Mouse (Mus musculus): ENCODE measurements at regions not wholly inside any gene's neighbourhood (a gene's known extent, or its start where the extent isn't known, plus 50 kb on each side); places are given as distances from the start of the nearest gene placed in this dataset.

DNA sequence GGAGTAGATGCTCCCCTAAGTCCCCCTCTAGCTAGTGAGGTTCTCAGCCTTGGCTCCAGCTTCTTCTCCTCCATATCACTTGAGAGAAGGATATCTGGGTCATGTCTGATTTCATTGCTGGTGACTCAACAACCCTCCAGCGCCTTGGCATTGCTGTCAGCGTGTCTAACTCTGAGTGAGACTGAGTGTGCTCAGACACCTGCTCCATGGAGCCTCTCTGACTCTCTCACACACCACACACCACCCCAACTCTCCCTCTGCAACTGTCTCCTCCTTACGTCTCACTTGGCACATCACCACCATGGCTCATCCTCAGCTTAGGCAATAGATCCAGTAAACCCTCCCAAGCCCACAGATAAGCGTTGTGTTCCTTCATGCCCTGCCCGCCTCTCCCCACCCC is 260.0 kb downstream of the Rps15a start:
- H3K4me1 ChIP-seq (ENCODE audit: control insufficient read depth, insufficient read depth, low read length), result no peaks in the 10 kb centered on the region
- H3K4me3 ChIP-seq (replicated peaks; ENCODE audit: control insufficient read depth, low read depth, low read length), result no peak overlapping the region
- WGBS, result 83% methylated on average over 5 of the region's 5 CpGs
- TF ChIP-seq POLR2A (IDR thresholded peaks at IDR 0.05; ENCODE audit: borderline replicate concordance, control insufficient read depth, low read depth, low read length) (no peak), CTCF (IDR thresholded peaks at IDR 0.05; ENCODE audit: control insufficient read depth, insufficient read depth, low read length) (no peak)
- H3K27ac ChIP-seq (ENCODE audit: control insufficient read depth, insufficient read depth, low read depth, low read length, poor library complexity), result no peak overlapping the region

DNA sequence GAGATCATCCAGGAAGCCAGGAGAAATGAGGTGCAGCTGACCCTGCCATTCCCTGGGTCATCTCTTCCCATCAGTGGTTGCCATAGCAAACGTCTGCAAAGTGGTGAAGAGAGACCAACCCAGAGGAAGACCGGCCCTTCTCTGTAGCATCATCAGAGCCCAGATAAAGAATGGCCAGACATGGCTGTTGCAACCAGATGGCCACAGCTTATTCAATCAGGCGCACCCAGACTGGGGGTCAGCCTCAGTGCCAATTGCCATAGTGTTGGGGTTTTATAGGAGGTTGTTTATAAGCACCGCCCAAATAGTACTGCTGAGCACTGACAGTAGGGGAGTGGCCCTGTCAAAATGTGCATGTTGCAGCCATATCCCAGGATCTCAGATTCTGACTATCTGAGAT is 262.3 kb downstream of the Rps15a start:
- no peaks in the 10 kb centered on the region for H3K4me1 ChIP-seq (ENCODE audit: control insufficient read depth, insufficient read depth, low read length)
- H3K27ac ChIP-seq (ENCODE audit: control insufficient read depth, insufficient read depth, low read depth, low read length, poor library complexity), result no peak overlapping the region
- WGBS, result 75% methylated on average over 4 of the region's 4 CpGs
- no peak for TF ChIP-seq CTCF (IDR thresholded peaks at IDR 0.05; ENCODE audit: control insufficient read depth, insufficient read depth, low read length)
- no peak for TF ChIP-seq POLR2A (IDR thresholded peaks at IDR 0.05; ENCODE audit: borderline replicate concordance, control insufficient read depth, low read depth, low read length)
- H3K4me3 ChIP-seq (replicated peaks; ENCODE audit: control insufficient read depth, low read depth, low read length), result no peak overlapping the region

DNA sequence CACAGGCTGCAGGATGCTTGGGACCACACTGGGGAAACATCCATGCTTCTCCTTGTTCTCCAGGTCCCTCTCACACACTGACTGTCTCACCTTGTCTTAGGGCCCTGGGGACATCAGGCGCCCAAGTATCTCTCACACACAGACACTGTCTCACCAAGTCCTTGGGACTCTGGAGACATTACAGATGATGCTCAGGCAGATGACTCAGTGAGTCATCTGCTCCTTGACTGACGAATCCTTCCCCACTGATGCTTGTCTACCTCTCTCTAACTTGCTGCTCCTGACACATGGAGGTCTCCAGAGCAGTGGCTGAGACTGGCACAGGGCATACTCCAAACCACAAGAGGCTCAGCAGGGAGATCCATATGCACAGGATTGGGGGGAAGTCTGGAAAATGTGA is 263.1 kb downstream of the Rps15a start:
- 65% methylated on average over 2 of the region's 2 CpGs for WGBS
- TF ChIP-seq POLR2A (IDR thresholded peaks at IDR 0.05; ENCODE audit: borderline replicate concordance, control insufficient read depth, low read depth, low read length) (no peak), CTCF (IDR thresholded peaks at IDR 0.05; ENCODE audit: control insufficient read depth, insufficient read depth, low read length) (no peak)

DNA sequence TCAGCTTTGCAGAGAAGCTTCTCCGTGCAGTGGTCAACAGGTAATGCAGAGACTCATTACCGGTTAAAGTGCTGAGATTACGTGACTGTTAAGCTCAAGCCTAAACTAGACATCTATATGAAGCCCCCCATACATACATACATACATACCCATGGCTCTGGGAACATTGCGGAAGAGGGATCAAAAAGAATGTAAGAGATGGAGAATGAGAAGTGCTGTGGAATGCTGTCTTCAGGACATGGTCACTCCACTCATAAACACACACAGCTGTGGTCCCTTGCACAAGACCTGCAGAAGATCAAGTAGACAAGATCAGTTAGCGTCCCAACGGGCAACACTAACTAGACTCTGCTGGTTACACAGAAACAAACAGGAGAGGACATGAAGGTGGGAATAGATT is 265.2 kb downstream of the Rps15a start:
- WGBS, result 78% methylated on average over 6 of the region's 6 CpGs
- Histone ChIP-seq H3K4me1 (ENCODE audit: control insufficient read depth, insufficient read depth, low read length) (no peaks in the 10 kb centered on the region), H3K4me3 (replicated peaks; ENCODE audit: control insufficient read depth, low read depth, low read length) (no peak overlapping the region), H3K27ac (ENCODE audit: control insufficient read depth, insufficient read depth, low read depth, low read length, poor library complexity) (no peak overlapping the region)
- TF ChIP-seq CTCF (IDR thresholded peaks at IDR 0.05; ENCODE audit: control insufficient read depth, insufficient read depth, low read length) (no peak), POLR2A (IDR thresholded peaks at IDR 0.05; ENCODE audit: borderline replicate concordance, control insufficient read depth, low read depth, low read length) (no peak)

More for the DNA sequence above, 263.1 kb downstream of the Rps15a start:
- no peak overlapping the region for H3K27ac ChIP-seq (ENCODE audit: control insufficient read depth, insufficient read depth, low read depth, low read length, poor library complexity)
- H3K4me3 ChIP-seq (replicated peaks; ENCODE audit: control insufficient read depth, low read depth, low read length), result no peak overlapping the region
- no peaks in the 10 kb centered on the region for H3K4me1 ChIP-seq (ENCODE audit: control insufficient read depth, insufficient read depth, low read length)

DNA sequence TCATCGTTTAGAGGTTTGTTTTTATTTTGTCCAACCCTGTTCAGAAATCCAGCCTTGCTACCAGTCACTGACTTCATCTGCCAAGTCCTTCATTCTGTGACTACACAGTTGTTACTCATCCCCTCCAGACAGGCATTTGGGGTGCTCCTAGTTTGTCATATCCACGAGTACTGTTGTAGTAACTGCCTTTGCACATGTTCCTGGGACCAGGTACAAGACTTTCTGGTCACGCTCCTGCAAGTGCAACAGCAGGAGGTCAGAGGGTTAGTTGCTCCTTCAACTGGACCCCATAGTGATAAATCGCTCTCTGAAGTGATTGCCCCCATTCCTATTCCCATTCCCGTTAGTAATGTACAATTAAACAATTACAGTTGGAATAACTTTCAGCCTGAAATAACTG is 269.9 kb downstream of the Rps15a start:
- Histone ChIP-seq H3K4me1 (ENCODE audit: control insufficient read depth, insufficient read depth, low read length) (no peaks in the 10 kb centered on the region), H3K27ac (ENCODE audit: control insufficient read depth, insufficient read depth, low read depth, low read length, poor library complexity) (no peak overlapping the region), H3K4me3 (replicated peaks; ENCODE audit: control insufficient read depth, low read depth, low read length) (no peak overlapping the region)
- TF ChIP-seq POLR2A (IDR thresholded peaks at IDR 0.05; ENCODE audit: borderline replicate concordance, control insufficient read depth, low read depth, low read length), result no peak
- no peak for TF ChIP-seq CTCF (IDR thresholded peaks at IDR 0.05; ENCODE audit: control insufficient read depth, insufficient read depth, low read length)
- WGBS, result 73% methylated on average over 5 of the region's 5 CpGs

DNA sequence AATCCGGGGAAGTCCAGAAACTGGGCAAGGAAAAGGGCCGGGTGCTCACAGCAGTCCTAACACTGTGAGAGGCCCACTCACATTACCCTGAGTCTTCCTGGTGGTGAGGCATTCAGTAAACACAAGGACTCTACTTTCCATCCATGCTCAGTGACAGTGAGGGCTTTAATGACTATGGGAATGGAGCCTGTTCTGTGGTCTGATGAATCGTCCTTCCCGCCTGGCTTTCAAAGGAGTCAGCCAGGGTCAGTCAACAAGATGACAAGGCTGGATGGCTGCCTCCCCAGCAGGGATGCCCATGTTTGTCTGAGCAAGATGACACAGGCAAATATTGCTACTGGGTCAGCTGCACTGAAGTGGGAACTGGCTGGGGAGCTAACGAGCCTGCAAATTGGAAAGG is 273.2 kb downstream of the Rps15a start:
- WGBS, result 71% methylated on average over 5 of the region's 5 CpGs
- TF ChIP-seq POLR2A (IDR thresholded peaks at IDR 0.05; ENCODE audit: borderline replicate concordance, control insufficient read depth, low read depth, low read length), result no peak
- TF ChIP-seq CTCF (IDR thresholded peaks at IDR 0.05; ENCODE audit: control insufficient read depth, insufficient read depth, low read length), result no peak
- H3K4me3 ChIP-seq (replicated peaks; ENCODE audit: control insufficient read depth, low read depth, low read length), result no peak overlapping the region
- no peak overlapping the region for H3K27ac ChIP-seq (ENCODE audit: control insufficient read depth, insufficient read depth, low read depth, low read length, poor library complexity)
- no peaks in the 10 kb centered on the region for H3K4me1 ChIP-seq (ENCODE audit: control insufficient read depth, insufficient read depth, low read length)

DNA sequence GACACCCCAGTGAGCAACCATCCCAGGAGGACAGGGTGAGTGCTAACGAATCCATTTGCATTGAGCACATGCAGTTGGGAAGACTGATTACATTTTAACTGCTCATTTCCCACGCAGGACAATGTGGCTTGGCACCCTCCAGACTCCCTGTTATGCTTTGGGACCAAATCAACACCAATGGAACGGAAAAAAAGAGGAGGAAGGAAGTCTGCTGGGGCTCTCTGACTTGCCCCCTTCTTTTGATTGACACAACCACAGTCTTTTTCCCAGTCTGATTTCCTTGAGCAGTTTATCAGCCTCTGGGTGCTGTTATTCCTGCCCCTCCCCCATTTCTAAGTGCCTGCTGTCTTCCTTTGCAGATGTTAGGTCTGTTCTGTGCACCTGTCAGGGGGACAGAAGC is 321.0 kb downstream of the Rps15a start:
- WGBS, result 5% methylated on average over 3 of the region's 3 CpGs

DNA sequence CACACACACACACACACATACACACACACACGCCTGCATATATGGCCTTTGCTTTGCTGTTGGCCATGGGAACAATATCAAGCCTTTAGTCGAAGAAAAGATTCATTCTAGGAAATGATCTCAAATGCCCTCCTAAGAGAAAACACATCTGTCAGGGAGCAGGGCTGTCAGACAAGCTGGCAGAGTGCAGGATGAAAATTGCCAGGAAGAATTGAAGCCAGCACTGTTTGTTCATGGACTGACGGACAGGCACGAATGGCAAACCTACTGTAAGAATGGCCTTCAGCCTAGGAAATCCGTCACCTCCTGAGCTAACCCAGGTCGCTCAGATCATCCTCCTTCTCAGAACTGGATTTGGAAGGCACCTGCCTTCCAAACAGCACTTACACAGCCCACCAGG is 322.0 kb downstream of the Rps15a start:
- no peak overlapping the region for H3K4me3 ChIP-seq (replicated peaks; ENCODE audit: control insufficient read depth, low read depth, low read length)
- H3K27ac ChIP-seq (ENCODE audit: control insufficient read depth, insufficient read depth, low read depth, low read length, poor library complexity), result no peak overlapping the region
- WGBS, result 80% methylated on average over 6 of the region's 6 CpGs
- TF ChIP-seq POLR2A (IDR thresholded peaks at IDR 0.05; ENCODE audit: borderline replicate concordance, control insufficient read depth, low read depth, low read length), result no peak
- no peak for TF ChIP-seq CTCF (IDR thresholded peaks at IDR 0.05; ENCODE audit: control insufficient read depth, insufficient read depth, low read length)
- H3K4me1 ChIP-seq (ENCODE audit: control insufficient read depth, insufficient read depth, low read length), result no peaks in the 10 kb centered on the region

More for the DNA sequence above, 321.0 kb downstream of the Rps15a start:
- no peak for TF ChIP-seq CTCF (IDR thresholded peaks at IDR 0.05; ENCODE audit: control insufficient read depth, insufficient read depth, low read length)
- Histone ChIP-seq H3K4me3 (replicated peaks; ENCODE audit: control insufficient read depth, low read depth, low read length) (no peak overlapping the region), H3K4me1 (ENCODE audit: control insufficient read depth, insufficient read depth, low read length) (no peaks in the 10 kb centered on the region), H3K27ac (ENCODE audit: control insufficient read depth, insufficient read depth, low read depth, low read length, poor library complexity) (no peak overlapping the region)

DNA sequence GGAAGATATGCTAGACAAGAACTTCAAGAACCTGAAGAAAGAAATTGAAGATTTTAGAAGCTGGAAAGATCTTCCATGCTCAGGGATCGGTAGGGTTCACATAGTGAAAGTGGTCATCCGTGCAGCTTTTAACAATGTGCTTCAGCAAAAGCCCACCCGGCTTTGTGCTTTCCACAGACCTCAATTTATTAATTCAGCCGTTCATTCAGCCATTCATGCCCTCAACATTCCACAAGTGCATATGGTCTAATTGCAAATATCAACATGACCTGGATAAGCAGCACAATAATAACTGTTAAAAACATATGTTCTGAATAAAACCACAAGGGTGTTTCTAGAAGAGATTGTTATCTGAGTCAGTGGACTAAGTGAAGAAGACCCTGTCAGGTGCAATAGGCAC is 323.5 kb downstream of the Rps15a start:
- 88% methylated on average over 4 of the region's 4 CpGs for WGBS
- no peaks in the 10 kb centered on the region for H3K4me1 ChIP-seq (ENCODE audit: control insufficient read depth, insufficient read depth, low read length)
- no peak overlapping the region for H3K27ac ChIP-seq (ENCODE audit: control insufficient read depth, insufficient read depth, low read depth, low read length, poor library complexity)
- TF ChIP-seq CTCF (IDR thresholded peaks at IDR 0.05; ENCODE audit: control insufficient read depth, insufficient read depth, low read length) (no peak), POLR2A (IDR thresholded peaks at IDR 0.05; ENCODE audit: borderline replicate concordance, control insufficient read depth, low read depth, low read length) (no peak)
- H3K4me3 ChIP-seq (replicated peaks; ENCODE audit: control insufficient read depth, low read depth, low read length), result no peak overlapping the region

All from bone marrow, adult 2 months (tissue).